Mouse (Mus musculus): ENCODE measurements around the gene Asah2.

DNA sequence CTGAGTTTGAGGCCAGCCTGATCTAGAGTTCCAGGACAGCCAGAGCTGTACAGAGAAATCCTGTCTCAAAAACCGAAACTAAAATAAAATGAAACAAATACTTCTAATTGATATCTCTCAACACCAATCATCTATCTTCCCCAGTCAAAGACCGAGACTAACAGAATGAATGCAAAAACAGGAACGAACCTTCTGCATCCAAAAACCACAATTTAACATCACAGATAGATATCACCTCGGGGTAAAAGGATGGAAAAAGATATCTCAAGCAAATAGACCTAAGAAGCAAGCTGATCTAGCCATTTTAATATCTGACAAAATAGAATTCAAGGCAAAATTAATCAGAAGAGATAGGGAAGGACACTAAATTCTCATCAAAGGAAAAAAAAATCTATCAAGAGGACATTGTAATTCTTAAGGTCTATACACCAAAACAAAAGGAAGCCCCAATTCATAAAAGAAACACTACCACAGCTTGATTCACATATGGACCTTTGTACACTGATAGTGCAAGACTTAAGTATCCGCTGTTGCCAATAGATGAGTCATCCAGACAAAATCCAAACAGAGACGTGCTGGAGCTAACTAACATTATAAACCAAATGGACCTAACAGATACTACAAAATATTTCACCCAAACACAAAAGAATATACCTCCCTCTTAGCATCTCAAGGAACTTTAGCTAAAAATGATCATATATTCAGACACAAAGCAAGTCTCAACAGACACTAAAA, 20.1 kb downstream of the Asah2 start:
- no peak for TF ChIP-seq POLR2A (IDR thresholded peaks at IDR 0.05; ENCODE audit: low read depth, low read length)
- no peak for TF ChIP-seq CTCF (IDR thresholded peaks at IDR 0.05; ENCODE audit: borderline replicate concordance, insufficient read depth, low read length)

Measured in embryonic fibroblast, embryonic 13.5 days (primary cell).